Mouse (Mus musculus) midbrain, postnatal 0 days (tissue): ENCODE data around the gene Ppil2. TPM values are rescaled to one million over a fixed set of nuclear protein-coding genes. Genes with fewer than 3 reads are reported as not detected.
A peak's percentile ranks its signal among the peaks of the same experiment; 100 is the strongest.

ENCODE experiments used
- ATAC-seq: fragments of 200-750 bp; cut with Nextera tagmentation; 2 replicates; pipeline ENCODE4 v1.8.0; 2017; ENCODE audit warnings: moderate number of reproducible peaks, mild to moderate bottlenecking, moderate TSS enrichment, moderate library complexity; ENCODE audit not compliant: low FRiP score
- DNase-seq: peaks from one replicate; pipeline ENCODE4 v3.0.0-alpha.2; 2015; ENCODE audit warnings: low spot score
- H3K27ac ChIP-seq: fragments of 300-500 bp; sonication (generic); 2 replicates; pipeline ENCODE4 v1.5.1; 2014; ENCODE audit warnings: low read depth, mild to moderate bottlenecking, low read length, mixed read lengths
- H3K27me3 ChIP-seq: fragments of 300-500 bp; sonication (generic); 2 replicates; pipeline ENCODE4 v1.6.1; 2014; ENCODE audit warnings: low read length, control low read depth, mixed read lengths; ENCODE audit not compliant: insufficient read depth
- H3K36me3 ChIP-seq: fragments of 300-500 bp; sonication (generic); 2 replicates; pipeline ENCODE4 v1.6.1; 2014; ENCODE audit warnings: low read length, control low read depth, mixed read lengths; ENCODE audit not compliant: insufficient read depth
- H3K4me1 ChIP-seq: fragments of 300-500 bp; sonication (generic); 2 replicates; pipeline ENCODE4 v1.6.1; 2014; ENCODE audit warnings: mild to moderate bottlenecking, control low read depth, antibody characterized with exemption, low read length, mixed read lengths; ENCODE audit not compliant: insufficient read depth
- H3K4me2 ChIP-seq: fragments of 300-500 bp; sonication (generic); 2 replicates; pipeline ENCODE4 v1.6.1; 2014; ENCODE audit warnings: low read depth, mild to moderate bottlenecking, low read length, mixed read lengths; ENCODE audit not compliant: poor library complexity, severe bottlenecking
- H3K4me3 ChIP-seq: fragments of 300-500 bp; sonication (generic); 2 replicates; pipeline ENCODE4 v1.5.1; 2014; ENCODE audit warnings: low read depth, mild to moderate bottlenecking, low read length, moderate library complexity
- H3K9ac ChIP-seq: fragments of 300-500 bp; sonication (generic); replicated peaks from 2 replicates; pipeline ENCODE4 v1.6.1; 2014; ENCODE audit warnings: mild to moderate bottlenecking, low read length, moderate library complexity, mixed read lengths; ENCODE audit not compliant: poor library complexity, severe bottlenecking
- H3K9me3 ChIP-seq: fragments of 300-500 bp; sonication (generic); 2 replicates; pipeline ENCODE4 v1.6.1; 2016; ENCODE audit warnings: low read length, control low read depth
- CTCF ChIP-seq: IDR thresholded peaks from 2 replicates; pipeline ENCODE4 v1.5.1; 2016; ENCODE audit warnings: antibody characterized with exemption, mild to moderate bottlenecking
- WGBS: fragments of 180-500 bp; shearing (Covaris S2); extraction: QIAGEN DNeasy Blood & Tissue Kit; methylation state at CpG from one replicate; pipeline ENCODE4 v1.1.7; 2014; 5-methylcytosine and 5-hydroxymethylcytosine counted together
- polyA plus RNA-seq: library from polyadenylated mRNA; unstranded; fragments of >200 nt; fragmentation: Nextera tagmentation; extraction: Ambion mirVana; gene quantifications from 2 replicates; pipeline ENCODE4 v1.2.1, GENCODE M21; 2015
- total RNA-seq: library from RNA; depleted of rRNA; stranded (reverse); fragments of >200 nt; gene quantifications from 2 replicates; pipeline ENCODE4 v1.2.3, GENCODE M21; 2014

Gene Ppil2
- total and polyA plus RNA-seq, 2 experiments from 2014 or later, result 88.2 to 100 TPM

DNA sequence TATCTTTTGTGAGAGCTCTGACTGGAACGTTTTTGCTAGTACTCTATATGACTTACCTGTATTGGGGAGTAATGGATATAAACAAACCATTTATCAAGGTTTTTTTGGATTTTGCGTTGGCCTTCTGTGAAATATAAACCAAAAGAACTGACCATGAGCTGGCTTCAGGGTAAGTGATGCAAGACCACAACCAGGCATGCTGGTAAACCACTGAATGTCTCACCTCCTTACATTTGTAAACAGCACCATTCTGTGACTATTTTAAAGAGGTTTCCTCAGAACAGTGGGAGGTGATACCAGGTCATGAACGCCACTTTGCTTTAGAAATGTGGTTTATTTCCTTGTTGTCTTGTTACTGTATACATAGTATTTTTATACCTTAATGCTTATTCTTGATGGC lies 24.8 kb downstream of the Ppil2 start:
- no peak overlapping the region for H3K4me2 ChIP-seq
- H3K9ac ChIP-seq, result no peak overlapping the region
- no peaks in the 10 kb centered on the region for H3K4me1 ChIP-seq
- H3K4me3 ChIP-seq, result no peak overlapping the region
- H3K27me3 ChIP-seq, result no peaks in the 10 kb centered on the region
- H3K27ac ChIP-seq, result no peak overlapping the region
- DNase-seq (no peak), ATAC-seq (no peak)
- H3K9me3 ChIP-seq, result no peaks in the 10 kb centered on the region
- peaks cover 74% of the 10 kb centered on the region for H3K36me3 ChIP-seq
- no peak for TF ChIP-seq CTCF
- 92% methylated on average over 3 of the region's 3 CpGs for WGBS

- Histone ChIP-seq H3K9ac (no peak overlapping the region), H3K4me1 (no peaks in the 10 kb centered on the region), H3K9me3 (no peaks in the 10 kb centered on the region), H3K27me3 (no peaks in the 10 kb centered on the region), H3K36me3 (peaks cover 72% of the 10 kb centered on the region), H3K4me3 (no peak overlapping the region), H3K27ac (no peak overlapping the region), H3K4me2 (no peak overlapping the region)
- ATAC-seq (no peak), DNase-seq (no peak)
- WGBS, result 91% methylated on average over 4 of the region's 4 CpGs
- no peak for TF ChIP-seq CTCF
These were observed 25.4 kb downstream of the Ppil2 start for GRCm38 (mm10) chr16:17085636-17086035.

DNA sequence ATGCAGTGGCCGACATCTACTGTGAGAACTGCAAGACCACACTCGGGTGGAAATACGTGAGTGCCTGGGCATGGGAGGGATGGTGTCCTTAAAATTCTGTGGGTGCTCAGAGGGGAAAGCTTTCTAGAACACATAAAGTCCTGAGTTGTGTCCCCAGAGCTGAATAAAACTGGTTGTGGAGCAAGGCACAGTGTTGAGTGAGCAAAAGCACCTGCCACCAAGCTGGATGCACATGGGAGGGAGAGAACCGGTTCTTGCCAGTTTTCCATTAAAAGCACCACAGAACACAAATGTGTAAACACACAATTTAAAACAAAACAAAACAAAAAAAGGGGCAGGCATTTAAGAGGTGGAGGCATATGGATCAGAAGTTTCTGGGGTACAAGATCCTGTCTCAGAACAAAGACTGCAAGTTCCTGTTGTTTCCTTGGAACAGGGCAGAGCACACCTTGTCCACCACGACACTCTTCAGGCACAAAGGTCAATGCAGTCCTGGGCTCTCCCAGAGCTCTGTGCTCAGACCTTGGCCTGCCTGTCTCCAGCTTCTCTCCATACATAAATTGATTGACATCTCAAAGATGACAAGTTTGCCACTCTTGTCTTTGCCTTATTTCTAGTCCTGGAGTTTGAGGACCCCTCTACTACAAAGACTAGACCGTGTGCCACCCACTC lies 28.8 kb downstream of the Ppil2 start:
- H3K9ac ChIP-seq, result no peak overlapping the region
- H3K27ac ChIP-seq, result no peak overlapping the region
- peaks cover 43% of the 10 kb centered on the region for H3K36me3 ChIP-seq
- ATAC-seq, result no peak
- 92% methylated on average over 6 of the region's 6 CpGs for WGBS
- H3K4me1 ChIP-seq, result no peaks in the 10 kb centered on the region
- H3K4me3 ChIP-seq, result no peak overlapping the region
- no peak overlapping the region for H3K4me2 ChIP-seq
- no peaks in the 10 kb centered on the region for H3K27me3 ChIP-seq
- TF ChIP-seq CTCF, result no peak
- no peak for DNase-seq
- H3K9me3 ChIP-seq, result no peaks in the 10 kb centered on the region

- H3K4me2 ChIP-seq, result no peak overlapping the region
- no peaks in the 10 kb centered on the region for H3K4me1 ChIP-seq
- DNase-seq (no peak), ATAC-seq (no peak)
- H3K9ac ChIP-seq, result no peak overlapping the region
- H3K27me3 ChIP-seq, result no peaks in the 10 kb centered on the region
- WGBS, result 73% methylated on average over 7 of the region's 7 CpGs
- no peaks in the 10 kb centered on the region for H3K9me3 ChIP-seq
- no peak for TF ChIP-seq CTCF
- peaks cover 30% of the 10 kb centered on the region for H3K36me3 ChIP-seq
- no peak overlapping the region for H3K27ac ChIP-seq
- no peak overlapping the region for H3K4me3 ChIP-seq
These were observed 33.0 kb downstream of the Ppil2 start for GRCm38 (mm10) chr16:17078101-17078500.

DNA sequence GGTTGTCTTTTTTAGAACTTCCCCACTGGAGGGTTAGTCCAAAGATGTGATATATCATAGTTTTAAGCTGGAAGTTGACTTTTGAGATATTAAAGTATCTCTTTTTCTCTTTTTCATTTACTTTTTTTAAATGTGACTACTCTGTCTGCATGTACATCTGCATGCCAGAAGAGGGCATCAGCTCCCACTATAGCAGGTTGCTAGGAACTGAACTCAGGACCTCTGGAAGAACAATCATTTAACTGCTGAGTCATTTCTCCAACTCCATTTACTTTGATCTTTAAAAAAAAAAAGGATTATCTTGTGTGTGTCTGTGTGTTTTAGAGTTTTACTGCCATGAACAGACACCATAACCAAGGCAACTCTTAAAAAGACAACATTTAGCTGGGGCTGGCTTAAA lies 34.2 kb downstream of the Ppil2 start:
- H3K27me3 ChIP-seq, result no peaks in the 10 kb centered on the region
- peaks cover 19% of the 10 kb centered on the region for H3K36me3 ChIP-seq
- DNase-seq, result no peak
- no peaks in the 10 kb centered on the region for H3K4me1 ChIP-seq
- H3K4me2 ChIP-seq, result no peak overlapping the region
- H3K9me3 ChIP-seq, result no peaks in the 10 kb centered on the region
- H3K9ac ChIP-seq, result no peak overlapping the region
- no peak overlapping the region for H3K27ac ChIP-seq
- 0 out of 2 replicates have a peak, but pooled peaks have one; percentile 24 for TF ChIP-seq CTCF
- no peak overlapping the region for H3K4me3 ChIP-seq
- ATAC-seq, result no peak

DNA sequence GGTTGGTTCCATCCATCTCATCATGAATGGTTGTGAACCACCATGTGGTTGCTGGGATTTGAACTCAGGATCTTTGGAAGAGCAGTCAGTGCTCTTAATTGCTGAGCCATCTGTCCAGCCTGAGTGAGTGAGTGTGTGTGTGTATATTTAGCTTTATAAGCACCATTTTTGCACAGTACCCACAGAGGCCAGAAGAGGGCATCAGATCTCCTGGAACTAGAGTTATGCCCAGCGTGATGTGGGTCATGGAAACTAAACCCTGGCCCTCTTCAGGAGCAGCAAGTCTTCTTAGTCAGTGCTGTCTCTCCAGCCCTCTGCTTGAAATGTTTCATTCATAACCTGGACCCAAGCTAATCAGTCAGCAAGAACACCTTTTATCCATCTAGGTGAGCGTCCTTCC lies 34.8 kb downstream of the Ppil2 start:
- peaks cover 14% of the 10 kb centered on the region for H3K36me3 ChIP-seq
- H3K9ac ChIP-seq, result no peak overlapping the region
- WGBS, result 95% methylated on average over 2 of the region's 2 CpGs
- no peak for DNase-seq
- H3K4me1 ChIP-seq, result no peaks in the 10 kb centered on the region
- ATAC-seq, result no peak
- H3K27ac ChIP-seq, result no peak overlapping the region
- TF ChIP-seq CTCF, result peak; percentile 34; the same call in 1 of the 2 replicates
- H3K27me3 ChIP-seq, result no peaks in the 10 kb centered on the region
- H3K9me3 ChIP-seq, result no peaks in the 10 kb centered on the region
- no peak overlapping the region for H3K4me2 ChIP-seq
- H3K4me3 ChIP-seq, result no peak overlapping the region
